Mouse (Mus musculus) lung, adult 2 months (tissue): Measurements from ENCODE around the gene Krtap4-9. TPM values are rescaled to one million over a fixed set of nuclear protein-coding genes. Genes with fewer than 3 reads are reported as not detected.

Experiments
- polyA plus RNA-seq: library from polyadenylated mRNA; depleted of rRNA; stranded (reverse); fragments of >200 nt; gene quantifications from 2 replicates; pipeline ENCODE4 v1.2.3, GENCODE M21; 2012; rRNA removed

Krtap4-9 gene
- polyA plus RNA-seq, 1 experiment, result not detected

Other genes with a start within 250 kb of the Krtap4-9 start
- gene Krt40, start 242.0 kb upstream of the Krtap4-9 start, polyA plus RNA-seq, result not detected in 2 replicates
- 1.2 TPM in 1 of 2 replicates, not detected in the other for gene Krtap3-3, start 234.3 kb upstream of the Krtap4-9 start, polyA plus RNA-seq
- gene Krtap3-2, start 228.3 kb upstream of the Krtap4-9 start, polyA plus RNA-seq, result 8.7 TPM in 1 of 2 replicates, not detected in the other
- not detected in 2 replicates for gene Gm11939, start 225.7 kb upstream of the Krtap4-9 start, polyA plus RNA-seq
- not detected in 2 replicates for gene Krtap3-1, start 218.6 kb upstream of the Krtap4-9 start, polyA plus RNA-seq
- gene Krtap1-5, start 204.2 kb upstream of the Krtap4-9 start, polyA plus RNA-seq, result not detected in 2 replicates
- not detected in 2 replicates for gene Krtap1-4, start 201.5 kb upstream of the Krtap4-9 start, polyA plus RNA-seq
- gene Krtap1-3, start 193.9 kb upstream of the Krtap4-9 start, polyA plus RNA-seq, result not detected in 2 replicates
- not detected in 2 replicates for gene Krtap9-3, start 187.1 kb upstream of the Krtap4-9 start, polyA plus RNA-seq
- gene Gm11938, start 181.9 kb upstream of the Krtap4-9 start, polyA plus RNA-seq, result not detected in 2 replicates
- not detected in 2 replicates for gene Gm11937, start 175.0 kb upstream of the Krtap4-9 start, polyA plus RNA-seq
- gene Krtap2-4, start 170.4 kb upstream of the Krtap4-9 start, polyA plus RNA-seq, result not detected in 2 replicates
- not detected in 2 replicates for gene Gm11562, start 164.8 kb upstream of the Krtap4-9 start, polyA plus RNA-seq
- not detected in 2 replicates for gene Krtap4-1, start 157.0 kb upstream of the Krtap4-9 start, polyA plus RNA-seq
- not detected in 2 replicates for gene Krtap4-2, start 150.1 kb upstream of the Krtap4-9 start, polyA plus RNA-seq
- gene Krtap4-7, start 141.1 kb upstream of the Krtap4-9 start, polyA plus RNA-seq, result not detected in 2 replicates
- not detected in 2 replicates for gene Gm11555, start 135.0 kb upstream of the Krtap4-9 start, polyA plus RNA-seq
- gene Gm11563, start 126.2 kb upstream of the Krtap4-9 start, polyA plus RNA-seq, result not detected in 2 replicates
- not detected in 2 replicates for gene Krtap4-6, start 119.2 kb upstream of the Krtap4-9 start, polyA plus RNA-seq
- gene Gm14190, start 94.5 kb upstream of the Krtap4-9 start, polyA plus RNA-seq, result not detected in 2 replicates
- not detected in 2 replicates for gene Gm14180, start 50.9 kb upstream of the Krtap4-9 start, polyA plus RNA-seq
- not detected in 2 replicates for gene Gm11595, start 12.3 kb upstream of the Krtap4-9 start, polyA plus RNA-seq
- not detected in 2 replicates for gene Krtap4-8, start 4.5 kb upstream of the Krtap4-9 start, polyA plus RNA-seq
- not detected in 2 replicates for gene Gm11596, start 8.3 kb downstream of the Krtap4-9 start, polyA plus RNA-seq
- not detected in 2 replicates for gene Gm11569, start 13.7 kb downstream of the Krtap4-9 start, polyA plus RNA-seq
- not detected in 2 replicates for gene Gm11554, start 19.2 kb downstream of the Krtap4-9 start, polyA plus RNA-seq
- not detected in 2 replicates for gene Krtap4-13, start 24.7 kb downstream of the Krtap4-9 start, polyA plus RNA-seq
- not detected in 2 replicates for gene Gm11564, start 30.5 kb downstream of the Krtap4-9 start, polyA plus RNA-seq
- not detected in 2 replicates for gene 2300003K06Rik, start 52.9 kb downstream of the Krtap4-9 start, polyA plus RNA-seq
- gene Krtap4-16, start 66.4 kb downstream of the Krtap4-9 start, polyA plus RNA-seq, result not detected in 2 replicates
- not detected in 2 replicates for gene Gm11568, start 72.7 kb downstream of the Krtap4-9 start, polyA plus RNA-seq
- gene Gm11559, start 79.3 kb downstream of the Krtap4-9 start, polyA plus RNA-seq, result not detected in 2 replicates
- not detected in 2 replicates for gene Krtap9-1, start 88.2 kb downstream of the Krtap4-9 start, polyA plus RNA-seq
- 0.19 TPM in 1 of 2 replicates, not detected in the other for gene Gm11567, start 94.0 kb downstream of the Krtap4-9 start, polyA plus RNA-seq
- gene Krtap31-1, start 122.7 kb downstream of the Krtap4-9 start, polyA plus RNA-seq, result not detected in 2 replicates
- not detected in 2 replicates for gene Gm11565, start 129.6 kb downstream of the Krtap4-9 start, polyA plus RNA-seq
- not detected in 2 replicates for gene Krtap31-2, start 151.1 kb downstream of the Krtap4-9 start, polyA plus RNA-seq
- not detected in 2 replicates for gene Krtap9-5, start 163.3 kb downstream of the Krtap4-9 start, polyA plus RNA-seq
- gene Krtap29-1, start 193.9 kb downstream of the Krtap4-9 start, polyA plus RNA-seq, result not detected in 2 replicates
- gene Krtap16-1, start 201.4 kb downstream of the Krtap4-9 start, polyA plus RNA-seq, result not detected in 2 replicates
- 5.5 and 8.8 TPM in 2 replicates for gene Krtap17-1, start 208.8 kb downstream of the Krtap4-9 start, polyA plus RNA-seq
- not detected in 2 replicates for gene Krt33a, start 231.0 kb downstream of the Krtap4-9 start, polyA plus RNA-seq
- not detected in 2 replicates for gene Krt33b, start 244.7 kb downstream of the Krtap4-9 start, polyA plus RNA-seq